Mouse (Mus musculus) left cerebral cortex, postnatal 25 days (tissue): ENCODE results near the gene Hist1h2ab. TPM values are rescaled to one million over a fixed set of nuclear protein-coding genes. Genes with fewer than 3 reads are reported as not detected.
"Not testable (repeated sequence)": the region's sequence is repeated elsewhere in the genome, so short reads cannot be mapped to it uniquely, and the experiment has no call there.

ENCODE experiments used
- DNase-seq, 2 experiments: peaks; one replicate each; pipeline ENCODE4 v3.0.0; 2022; ENCODE audit warnings: low spot score in 2 of 2, mixed read lengths in 1 of 2
- intact Hi-C: fragments of 180-260 bp; cut with DNase I; formaldehyde crosslinking; loops from one replicate; pipeline ENCODE4 v1.15.1; 2025
- total RNA-seq, 2 experiments: library from RNA; stranded (reverse); gene quantifications; 2 replicates each; pipeline ENCODE4 v1.2.3; 2021

The Hist1h2ab gene
- 10 to 100 TPM; 27.5 to 31.4 TPM for total RNA-seq

DNA sequence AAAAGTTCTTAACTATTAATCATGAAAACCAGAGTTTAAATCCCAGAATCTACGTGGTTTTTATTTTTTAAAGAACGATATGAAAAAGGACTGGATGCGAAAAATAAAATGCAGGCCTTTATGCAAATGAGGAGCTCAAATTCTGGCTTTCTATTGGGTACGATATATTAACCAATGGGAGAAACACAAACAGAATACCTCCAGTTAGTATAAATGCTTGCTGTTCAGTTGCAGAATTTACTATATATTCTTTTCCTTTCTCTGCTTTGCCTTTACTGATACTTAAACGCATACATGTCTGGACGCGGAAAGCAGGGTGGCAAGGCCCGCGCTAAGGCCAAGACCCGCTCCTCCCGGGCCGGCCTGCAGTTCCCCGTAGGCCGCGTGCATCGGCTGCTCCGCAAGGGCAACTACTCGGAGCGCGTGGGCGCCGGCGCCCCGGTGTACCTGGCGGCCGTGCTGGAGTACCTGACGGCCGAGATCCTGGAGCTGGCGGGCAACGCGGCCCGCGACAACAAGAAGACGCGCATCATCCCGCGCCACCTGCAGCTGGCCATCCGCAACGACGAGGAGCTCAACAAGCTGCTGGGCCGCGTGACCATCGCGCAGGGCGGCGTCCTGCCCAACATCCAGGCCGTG, at the start of gene Hist1h2ab:
Gene Hist1h2ab (plus strand): TSS at position 288 of the 639 bp plus-strand sequence.
- DNase-seq = peak; percentile 45 to 69
- intact Hi-C loops = loop anchor here (10.0 kb wide), 1 partner anchor 1966 kb away; the partner anchor contains the start of genes Hist1h1b, Hist1h2an, Hist1h2bp and Hist1h3i

DNA sequence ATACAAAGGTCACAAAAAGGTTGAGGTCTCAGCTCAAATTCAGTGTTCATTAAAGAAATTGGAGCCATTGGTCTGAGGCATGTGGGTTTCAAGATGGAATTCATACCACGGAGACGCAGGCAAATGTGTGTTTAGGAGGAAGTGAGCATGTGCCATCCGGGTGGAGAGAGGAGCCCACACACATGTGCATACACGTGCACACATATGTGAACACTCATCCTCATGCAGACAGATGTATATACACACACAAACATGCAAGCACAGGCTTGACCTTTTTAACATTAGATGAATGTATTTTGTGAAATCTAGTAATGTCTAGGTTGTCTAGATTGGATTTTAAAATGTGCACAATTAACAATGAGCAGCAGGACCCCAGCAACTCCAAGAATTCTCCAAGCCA, 48.7 kb upstream of the Hist1h2ab start:
- intact Hi-C loops = no loop called here
- no peak for DNase-seq

- DNase-seq, intact Hi-C loops: not testable (repeated sequence)
Observed at GRCm38 (mm10) chr13:23702801-23703200, 48.1 kb upstream of the Hist1h2ab start.

DNA sequence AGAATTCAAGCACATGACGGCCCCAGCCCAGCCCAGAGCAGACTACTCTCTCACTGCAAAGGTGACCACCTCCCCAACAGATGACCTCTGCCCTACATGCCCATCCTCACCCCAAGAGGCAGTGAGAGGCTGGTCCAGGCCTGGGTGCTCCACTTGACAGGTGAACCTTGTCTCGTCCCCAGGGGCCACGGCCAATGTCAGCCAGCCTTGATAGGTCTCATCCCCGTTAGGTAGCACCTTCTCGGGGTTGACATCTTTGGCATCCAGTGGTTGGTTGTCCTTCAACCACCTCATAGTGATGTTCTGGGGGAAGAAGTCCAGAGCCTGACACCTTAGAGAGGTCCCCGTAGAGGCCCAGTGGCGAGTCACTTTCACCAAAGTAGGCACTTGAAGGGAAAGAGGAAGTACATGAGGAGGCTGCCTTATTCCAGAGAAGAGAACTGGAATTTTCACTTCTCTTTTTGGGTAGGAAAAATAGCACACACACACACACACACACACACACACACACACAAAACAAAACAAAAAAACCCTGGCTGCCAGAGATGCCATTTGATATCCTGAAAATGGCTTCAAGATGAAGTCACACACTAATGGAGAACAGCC, 45.1 kb upstream of the Hist1h2ab start:
- DNase-seq = no peak
- intact Hi-C loops = no loop called here

GRCm38 (mm10) chr13:23706771-23707170, 44.2 kb upstream of the Hist1h2ab start:
- intact Hi-C loops = no loop called here
- DNase-seq = no peak

GRCm38 (mm10) chr13:23708041-23708440, 42.9 kb upstream of the Hist1h2ab start:
- no peak for DNase-seq
- intact Hi-C loops = no loop called here

GRCm38 (mm10) chr13:23708654-23709053, 42.3 kb upstream of the Hist1h2ab start:
- DNase-seq = no peak
- intact Hi-C loops = no loop called here

DNA sequence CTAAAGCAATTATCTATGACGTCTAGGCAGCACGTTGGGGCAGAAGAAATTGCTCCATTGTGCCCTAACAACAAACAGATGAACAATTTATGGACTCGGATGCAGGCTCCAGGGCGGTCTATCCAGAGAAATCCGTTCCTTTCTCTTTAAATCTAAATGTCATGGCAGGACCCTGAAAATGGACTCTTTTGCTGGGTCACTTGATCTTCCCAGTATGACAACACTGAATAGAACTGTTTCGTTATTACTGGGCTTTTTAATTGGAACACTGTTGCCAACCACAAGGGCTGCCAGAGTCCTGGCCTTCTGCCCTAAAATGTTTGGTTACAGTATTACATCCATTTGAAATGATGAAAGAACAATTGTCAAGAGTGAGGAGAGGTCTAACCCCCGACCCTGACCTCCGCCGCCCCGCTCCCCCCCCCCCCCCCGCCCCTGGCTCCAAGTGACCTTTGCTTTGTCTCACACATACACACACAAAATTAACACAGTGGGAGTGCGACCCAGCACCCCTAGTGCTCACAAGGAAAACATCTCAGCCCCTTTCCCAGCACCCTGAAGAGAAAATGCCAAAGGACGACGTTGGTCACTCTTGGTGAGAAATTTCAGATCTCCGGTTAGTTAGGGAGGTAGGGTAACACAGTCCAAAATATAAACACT, 41.1 kb upstream of the Hist1h2ab start:
- intact Hi-C loops = no loop called here
- DNase-seq = no peak

DNA sequence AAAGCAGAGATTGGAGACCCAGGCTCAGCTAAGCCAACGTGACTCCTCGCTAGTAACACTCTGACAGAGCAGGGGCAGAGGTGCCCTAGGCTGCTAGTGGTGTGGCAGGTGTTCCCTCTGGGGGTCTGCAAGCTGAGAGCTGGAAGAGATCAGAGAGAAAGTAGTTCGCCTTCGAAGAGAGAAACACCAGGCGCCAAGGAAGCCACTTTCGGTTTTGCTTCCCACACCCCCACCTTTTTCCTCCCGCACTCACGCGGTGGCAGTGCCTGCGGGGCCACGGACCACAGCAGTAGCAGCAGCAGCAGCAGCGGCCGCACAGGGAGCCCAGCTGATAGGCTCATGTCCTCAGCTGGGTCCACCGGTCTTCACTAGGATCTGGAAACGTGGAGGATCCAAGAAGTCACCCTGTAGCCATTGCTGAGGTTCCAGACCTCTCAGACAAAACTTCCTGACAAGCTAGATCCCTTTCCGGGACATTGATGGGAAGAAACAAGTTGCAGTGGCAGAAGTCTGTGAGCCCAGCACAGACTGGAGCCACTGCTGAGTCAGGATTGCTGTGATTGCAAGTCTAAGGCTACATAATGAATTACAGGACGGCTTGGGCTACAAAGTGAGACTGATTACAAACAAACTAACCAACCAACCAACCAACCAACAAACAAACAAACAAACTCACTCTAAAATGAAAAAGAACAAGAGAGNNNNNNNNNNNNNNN, 40.4 kb upstream of the Hist1h2ab start, which contains the start of gene Hfe:
Gene Hfe (minus strand): TSS at position 481 of the 716 bp plus-strand sequence.
- DNase-seq = peak; percentile 8 to 43
- intact Hi-C loops = no loop called here

- intact Hi-C loops = no loop called here
Observed at GRCm38 (mm10) chr13:23716261-23717042, 34.5 kb upstream of the Hist1h2ab start.

GRCm38 (mm10) chr13:23717176-23717575, 33.8 kb upstream of the Hist1h2ab start:
- intact Hi-C loops = no loop called here
- no peak for DNase-seq

More at GRCm38 (mm10) chr13:23716261-23717042, 34.5 kb upstream of the Hist1h2ab start:
- DNase-seq = no peak

GRCm38 (mm10) chr13:23717593-23718245, 33.2 kb upstream of the Hist1h2ab start:
- intact Hi-C loops, DNase-seq: not testable (repeated sequence)

DNA sequence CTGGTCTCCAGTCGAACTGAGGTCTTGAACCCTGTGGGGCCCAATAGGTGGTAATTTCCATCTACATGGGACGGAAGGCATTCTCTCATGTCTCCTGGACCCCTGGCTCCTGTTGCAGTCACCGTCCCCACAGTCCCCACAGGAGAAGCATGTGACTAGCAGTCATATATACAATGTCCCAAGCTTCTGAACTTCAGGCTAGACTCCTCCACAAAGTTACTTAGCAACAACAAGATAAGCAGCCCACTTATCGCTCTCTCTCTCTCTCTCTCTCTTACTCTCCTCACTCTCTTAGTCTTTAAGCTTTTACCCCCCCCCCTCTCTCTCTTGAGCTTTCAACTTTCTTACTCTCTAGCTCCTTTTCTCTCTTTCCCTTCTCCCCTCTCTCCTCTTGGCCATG, 26.7 kb upstream of the Hist1h2ab start:
- intact Hi-C loops = no loop called here
- DNase-seq = no peak

DNA sequence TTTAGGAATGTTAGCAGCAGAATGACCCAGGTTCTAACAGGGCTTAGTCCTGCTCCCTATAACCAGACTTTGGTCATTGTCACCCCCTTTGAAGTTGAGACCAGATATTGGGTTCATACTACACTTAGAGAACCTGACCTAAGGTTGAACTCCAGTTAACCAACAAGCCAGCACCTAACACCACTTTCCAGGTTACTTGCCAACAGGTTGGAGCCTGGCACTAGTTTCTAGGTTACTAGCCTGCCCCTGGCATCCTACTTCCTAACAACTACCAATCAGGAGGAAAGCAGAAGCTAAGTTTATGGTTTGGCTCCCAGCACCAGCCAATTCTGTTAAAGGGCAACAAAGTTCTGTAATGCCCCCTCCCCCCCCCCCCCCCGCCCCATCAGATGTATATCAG, 25.7 kb upstream of the Hist1h2ab start:
- intact Hi-C loops = no loop called here
- DNase-seq = no peak

DNA sequence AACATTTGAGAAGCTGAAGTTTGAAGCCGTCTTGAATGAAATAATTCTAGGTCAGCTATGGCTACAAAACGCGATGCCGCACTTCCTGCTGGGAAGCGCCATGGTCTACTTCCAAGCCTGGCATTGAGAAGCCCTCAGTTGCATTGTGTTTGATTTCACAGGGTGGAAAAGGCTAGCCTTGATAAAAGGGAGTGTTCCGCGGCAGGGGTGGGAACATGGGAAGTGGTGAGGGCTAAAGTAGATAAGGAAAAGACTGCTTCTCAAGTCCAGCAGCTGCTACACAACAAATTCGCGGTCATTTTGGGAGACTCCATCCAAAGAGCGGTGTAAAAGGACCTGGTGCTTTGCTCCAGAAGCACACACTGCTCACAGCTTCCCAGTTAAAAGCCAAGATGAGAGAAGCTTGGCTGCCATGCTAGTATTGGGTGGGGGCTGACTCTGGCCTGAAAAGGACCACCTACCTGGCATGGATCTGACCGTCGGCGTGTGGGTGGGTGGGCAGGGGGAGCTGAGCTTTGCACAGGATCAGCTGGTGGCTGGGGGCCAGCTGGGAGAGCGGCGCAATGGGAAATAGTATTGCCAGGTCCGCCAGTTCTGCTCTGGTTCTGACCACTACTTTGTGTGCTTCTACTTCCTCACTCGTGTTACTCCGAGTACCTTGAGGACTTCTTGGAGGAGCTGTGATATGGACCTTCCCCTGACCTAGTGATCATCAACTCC, 22.3 kb upstream of the Hist1h2ab start:
- no peak for DNase-seq
- intact Hi-C loops = no loop called here

DNA sequence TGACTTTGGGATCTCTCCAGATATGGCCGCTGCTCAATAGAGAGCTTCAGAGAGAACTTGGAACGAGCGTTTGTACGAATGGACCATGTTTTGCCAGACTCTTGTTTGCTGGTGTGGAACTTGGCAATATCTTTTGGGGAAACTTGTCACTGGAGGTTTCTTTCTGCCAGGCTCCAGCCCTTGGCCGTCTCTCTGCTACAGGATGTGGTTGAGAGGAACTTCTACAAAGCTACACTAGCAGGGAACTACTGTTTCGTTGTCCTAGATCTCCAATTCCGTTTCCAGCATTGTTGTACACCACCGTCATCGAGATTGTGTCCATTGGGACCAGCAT, 21.8 kb upstream of the Hist1h2ab start:
- intact Hi-C loops = no loop called here
- no peak for DNase-seq

- no peak for DNase-seq
Observed at GRCm38 (mm10) chr13:23729706-23730105, 21.2 kb upstream of the Hist1h2ab start.

DNA sequence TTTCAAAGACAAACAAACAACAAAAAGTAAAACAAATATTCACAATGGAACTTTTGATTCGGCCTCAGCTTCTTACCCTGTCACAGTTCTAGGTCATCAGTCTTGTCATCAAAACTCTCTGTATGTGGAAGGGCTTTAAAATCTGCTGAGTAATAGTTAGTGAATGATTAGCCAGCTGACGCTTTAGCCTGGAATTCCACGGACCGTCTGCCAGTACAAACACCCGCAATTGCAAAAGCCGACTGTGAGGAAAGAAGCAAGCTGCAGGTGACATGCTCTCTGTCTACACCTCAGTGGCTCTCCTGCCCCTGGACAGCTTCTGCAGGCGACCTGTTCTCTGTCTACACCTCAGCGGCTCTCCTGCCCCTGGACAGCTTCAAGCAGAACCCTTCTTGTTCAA, 20.4 kb upstream of the Hist1h2ab start:
- DNase-seq = no peak
- intact Hi-C loops = no loop called here

More at GRCm38 (mm10) chr13:23729706-23730105, 21.2 kb upstream of the Hist1h2ab start:
- intact Hi-C loops = no loop called here
